Mouse (Mus musculus) embryonic fibroblast, embryonic 13.5 days (primary cell): ENCODE results near the gene Arhgef11. TPM values are rescaled to one million over a fixed set of nuclear protein-coding genes. Genes with fewer than 3 reads are reported as not detected.
A peak's percentile ranks its signal among the peaks of the same experiment; 100 is the strongest.

Source experiments
- H3K27ac ChIP-seq: 2 replicates; pipeline ENCODE4 v1.5.1; 2012; ENCODE audit warnings: low read length, control low read depth, inconsistent platforms; ENCODE audit not compliant: insufficient read depth
- H3K4me1 ChIP-seq: 2 replicates; pipeline ENCODE4 v1.6.1; 2011; ENCODE audit warnings: low read length; ENCODE audit not compliant: control insufficient read depth, insufficient read depth
- H3K4me3 ChIP-seq: 2 replicates; pipeline ENCODE4 v1.5.1; 2011; ENCODE audit warnings: mild to moderate bottlenecking, control low read depth, low read length; ENCODE audit not compliant: insufficient read depth
- CTCF ChIP-seq: IDR thresholded peaks from 2 replicates; pipeline ENCODE4 v1.5.1; 2011; ENCODE audit warnings: mild to moderate bottlenecking, control low read depth, low read length, moderate library complexity, borderline replicate concordance; ENCODE audit not compliant: insufficient read depth
- POLR2A ChIP-seq: IDR thresholded peaks from 2 replicates; pipeline ENCODE4 v1.6.1; 2011; ENCODE audit warnings: low read depth, mild to moderate bottlenecking, control low read depth, low read length, moderate library complexity
- polyA plus RNA-seq: library from polyadenylated mRNA; stranded (reverse); fragments of >200 nt; gene quantifications from 2 replicates; pipeline ENCODE4 v1.2.4, GENCODE M21; 2011; ENCODE audit warnings: low read depth; ENCODE audit not compliant: missing spikeins, insufficient read length

Arhgef11 gene
- polyA plus RNA-seq, 1 experiment = 27.0 TPM

GRCm38 (mm10) chr3:87756488-87756887, 139.1 kb downstream of the Arhgef11 start:
- no peak overlapping the region for H3K4me3 ChIP-seq
- H3K4me1 ChIP-seq = peaks cover 11% of the 10 kb centered on the region
- TF ChIP-seq POLR2A = no peak
- TF ChIP-seq CTCF = no peak
- no peak overlapping the region for H3K27ac ChIP-seq

DNA sequence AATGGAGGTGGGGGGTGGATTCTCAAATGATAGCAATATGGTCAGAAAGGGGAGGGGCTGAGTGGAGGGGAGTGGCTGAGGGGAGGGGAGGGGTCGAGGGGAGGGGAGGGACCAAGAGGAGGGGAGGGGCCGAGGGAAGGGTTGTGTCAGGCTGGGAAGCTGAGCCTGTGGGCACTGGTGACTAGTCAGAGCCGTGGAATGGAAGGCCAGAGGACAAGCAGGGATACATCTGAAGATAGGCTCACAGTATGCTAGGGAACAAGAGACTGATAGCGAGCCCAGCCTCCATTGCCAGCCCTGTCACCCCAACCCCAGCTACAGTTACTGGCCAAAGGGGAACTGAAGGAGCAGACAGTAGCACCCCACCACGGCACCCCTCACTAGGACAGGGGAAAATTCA, 141.3 kb downstream of the Arhgef11 start:
- Histone ChIP-seq H3K4me3 (no peak overlapping the region), H3K27ac (peak overlapping the region; percentile 19; the same call in 1 of the 2 replicates), H3K4me1 (peaks cover 20% of the 10 kb centered on the region)
- TF ChIP-seq CTCF (no peak), POLR2A (peak; percentile 64; the same call in 1 of the 2 replicates)

GRCm38 (mm10) chr3:87761408-87762375, 144.3 kb downstream of the Arhgef11 start:
- peak overlapping the region; percentile 77 for H3K27ac ChIP-seq
- TF ChIP-seq POLR2A (no peak), CTCF (no peak)
- H3K4me3 ChIP-seq = no peak overlapping the region
- peaks cover 30% of the 10 kb centered on the region for H3K4me1 ChIP-seq

DNA sequence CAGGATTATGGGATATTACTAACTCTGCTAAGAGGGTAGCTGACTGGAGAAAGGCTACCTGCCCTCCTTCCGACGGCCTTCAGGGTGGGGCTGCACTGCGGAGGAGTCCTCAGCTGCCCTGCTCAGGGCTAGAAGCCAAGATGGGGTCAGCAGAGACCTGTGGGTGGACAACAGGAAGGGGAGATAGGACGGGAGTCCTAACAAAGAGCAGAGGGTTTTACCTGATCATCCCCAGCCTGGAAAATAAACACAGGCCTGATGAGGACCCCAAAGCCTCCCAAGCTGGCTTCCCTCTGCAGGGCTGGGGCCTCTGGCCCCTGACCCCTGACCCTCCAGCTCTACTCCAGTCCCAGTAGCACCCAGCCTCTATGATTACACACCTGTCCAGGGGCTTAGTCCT, 145.8 kb downstream of the Arhgef11 start:
- Histone ChIP-seq H3K4me1 (peaks cover 35% of the 10 kb centered on the region), H3K27ac (peak overlapping the region; percentile 85), H3K4me3 (no peak overlapping the region)
- TF ChIP-seq POLR2A = no peak
- TF ChIP-seq CTCF = no peak

DNA sequence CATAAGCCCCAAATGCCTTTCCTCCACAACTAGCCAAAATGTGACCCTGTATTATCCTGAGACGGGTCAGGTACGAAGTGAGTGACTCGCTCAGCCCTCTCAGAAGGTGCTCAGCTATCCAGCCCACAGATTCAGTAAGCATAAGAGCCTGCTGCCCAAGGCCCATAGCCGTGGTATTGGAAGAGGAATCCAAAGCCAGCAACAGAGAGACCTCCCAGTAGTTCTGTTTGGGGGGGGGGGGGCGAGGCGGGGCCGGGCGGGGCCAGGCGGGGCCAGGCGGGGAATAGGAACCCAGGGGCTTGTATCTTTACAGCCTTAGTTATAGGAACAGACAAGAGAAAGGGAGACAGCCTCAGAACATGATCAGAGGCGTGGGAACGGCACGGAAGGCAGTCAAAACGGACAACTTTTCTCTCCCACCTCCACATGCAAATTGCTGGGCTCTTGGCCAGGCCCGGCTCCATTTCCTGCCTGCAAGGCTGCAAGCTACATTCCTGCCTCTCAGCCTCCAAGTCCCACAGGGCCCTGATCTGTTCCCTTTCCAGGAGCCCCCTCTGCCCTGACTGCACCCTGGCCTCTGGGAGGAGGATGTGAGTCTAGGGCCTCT, 146.4 kb downstream of the Arhgef11 start:
- Histone ChIP-seq H3K4me1 (peaks cover 33% of the 10 kb centered on the region), H3K27ac (peak overlapping the region; percentile 96), H3K4me3 (no peak overlapping the region)
- TF ChIP-seq CTCF = no peak
- peak; percentile 79 for TF ChIP-seq POLR2A

GRCm38 (mm10) chr3:87764506-87764905, 147.1 kb downstream of the Arhgef11 start:
- Histone ChIP-seq H3K4me1 (peaks cover 28% of the 10 kb centered on the region), H3K27ac (peak overlapping the region; percentile 96), H3K4me3 (no peak overlapping the region)
- TF ChIP-seq CTCF = no peak
- peak; percentile 9 for TF ChIP-seq POLR2A

- Histone ChIP-seq H3K27ac (peak overlapping the region; percentile 96), H3K4me3 (no peak overlapping the region; the same call in 1 of the 2 replicates), H3K4me1 (peaks cover 28% of the 10 kb centered on the region)
- TF ChIP-seq CTCF = no peak
- TF ChIP-seq POLR2A = no peak; the same call in 1 of the 2 replicates
These were observed 147.7 kb downstream of the Arhgef11 start for GRCm38 (mm10) chr3:87765091-87765490.

- Histone ChIP-seq H3K4me3 (no peak overlapping the region), H3K27ac (peak overlapping the region; percentile 96), H3K4me1 (peaks cover 28% of the 10 kb centered on the region)
- no peak for TF ChIP-seq CTCF
- TF ChIP-seq POLR2A = no peak
These were observed 148.4 kb downstream of the Arhgef11 start for GRCm38 (mm10) chr3:87765631-87766283.

- Histone ChIP-seq H3K4me3 (no peak overlapping the region), H3K27ac (0 out of 2 replicates have a peak overlapping the region, but pooled peaks have one; percentile 2), H3K4me1 (peaks cover 25% of the 10 kb centered on the region)
- TF ChIP-seq POLR2A = no peak
- TF ChIP-seq CTCF = no peak
These were observed 148.9 kb downstream of the Arhgef11 start for GRCm38 (mm10) chr3:87766284-87766667.
